Mouse (Mus musculus) liver, embryonic 14.5 days (tissue): ENCODE data around the gene Ipo4. TPM values are rescaled to one million over a fixed set of nuclear protein-coding genes. Genes with fewer than 3 reads are reported as not detected.
A peak's percentile ranks its signal among the peaks of the same experiment; 100 is the strongest.

ENCODE experiments used
- ATAC-seq: fragments of 200-750 bp; cut with Nextera tagmentation; 2 replicates; pipeline ENCODE4 v1.8.0; 2017; ENCODE audit warnings: moderate number of reproducible peaks, mild to moderate bottlenecking, moderate library complexity; ENCODE audit not compliant: insufficient read depth
- DNase-seq, 3 experiments: peaks; one replicate each; pipeline ENCODE4 v3.0.0-alpha.2; 2012 to 2013; ENCODE audit warnings: low read depth in 3 of 3, low spot score in 3 of 3
- H3K27ac ChIP-seq: fragments of 300-500 bp; sonication (generic); 2 replicates; pipeline ENCODE4 v1.5.1; 2014; ENCODE audit warnings: moderate library complexity, mild to moderate bottlenecking, control low read depth, inconsistent platforms
- H3K27me3 ChIP-seq: fragments of 300-500 bp; sonication (generic); 2 replicates; pipeline ENCODE4 v1.6.1; 2014; ENCODE audit warnings: mild to moderate bottlenecking, low read length, moderate library complexity; ENCODE audit not compliant: control insufficient read depth, insufficient read depth
- H3K36me3 ChIP-seq: fragments of 300-500 bp; sonication (generic); replicated peaks from 2 replicates; pipeline ENCODE4 v1.6.1; 2014; ENCODE audit warnings: low read depth; ENCODE audit not compliant: control insufficient read depth, insufficient read depth
- H3K4me1 ChIP-seq, 2 experiments: fragments of 200-500 bp in 1 of 2; fragments of 300-500 bp in 1 of 2; sonication (generic) in 1 of 2; replicated peaks; 2 replicates each; pipeline ENCODE4 v1.6.1; 2012 to 2014; ENCODE audit warnings: antibody characterized with exemption in 1 of 2, inconsistent platforms in 1 of 2, low read length in 1 of 2; ENCODE audit not compliant: control insufficient read depth in 2 of 2, insufficient read depth in 2 of 2
- H3K4me2 ChIP-seq: fragments of 300-500 bp; sonication (generic); 2 replicates; pipeline ENCODE4 v1.6.1; 2014; ENCODE audit warnings: low read depth, mild to moderate bottlenecking, control low read depth, moderate library complexity
- H3K4me3 ChIP-seq, 2 experiments: fragments of 200-500 bp in 1 of 2; fragments of 300-500 bp in 1 of 2; sonication (generic) in 1 of 2; 2 replicates each; pipeline ENCODE4 v1.5.1; 2012 to 2014; ENCODE audit warnings: low read depth in 2 of 2, low read length in 2 of 2, mild to moderate bottlenecking in 2 of 2, control low read depth in 1 of 2, inconsistent platforms in 1 of 2, moderate library complexity in 1 of 2; ENCODE audit not compliant: insufficient read depth in 1 of 2
- H3K9ac ChIP-seq: fragments of 300-500 bp; sonication (generic); replicated peaks from 2 replicates; pipeline ENCODE4 v1.6.1; 2014; ENCODE audit warnings: mild to moderate bottlenecking, control low read depth, moderate library complexity
- H3K9me3 ChIP-seq: fragments of 300-500 bp; sonication (generic); 2 replicates; pipeline ENCODE4 v1.6.1; 2016; ENCODE audit warnings: low read length, mixed read lengths; ENCODE audit not compliant: control insufficient read depth
- CTCF ChIP-seq: IDR thresholded peaks from 2 replicates; pipeline ENCODE4 v1.5.1; 2016; ENCODE audit warnings: antibody characterized with exemption, low read depth, control low read depth
- EP300 ChIP-seq: IDR thresholded peaks from 2 replicates; pipeline ENCODE4 v1.6.1; 2016; ENCODE audit warnings: antibody characterized with exemption, low read depth
- WGBS: fragments of 180-500 bp; shearing (Covaris S2); extraction: QIAGEN DNeasy Blood & Tissue Kit; methylation state at CpG from one replicate; pipeline ENCODE4 v1.1.7; 2014; ENCODE audit not compliant: insufficient replicate concordance; 5-methylcytosine and 5-hydroxymethylcytosine counted together
- polyA plus RNA-seq, 2 experiments: library from polyadenylated mRNA; depleted of rRNA in 1 of 2; stranded (reverse) in 1 of 2; unstranded in 1 of 2; fragments of >200 nt; fragmentation: Nextera tagmentation in 1 of 2; extraction: Ambion mirVana in 1 of 2; gene quantifications; 2 replicates each; pipeline versions ENCODE4 v1.2.1 to v1.2.3; 2012 to 2014

Gene Ipo4
- polyA plus RNA-seq, 2 experiments: 22.6 to 27.6 TPM

GRCm38 (mm10) chr14:55579511-55580496 lies 56.0 kb downstream of the Ipo4 start:
- Histone ChIP-seq H3K4me2 (peak overlapping the region; percentile 70; the same call in 1 of the 2 replicates), H3K36me3 (peaks cover 3% of the 10 kb centered on the region), H3K9me3 (no peaks in the 10 kb centered on the region), H3K4me3 (no peak overlapping the region), H3K9ac (no peak overlapping the region), H3K27me3 (no peaks in the 10 kb centered on the region), H3K4me1 (peaks cover 14 to 23% of the 10 kb centered on the region in 2 experiments), H3K27ac (no peak overlapping the region)
- no peak for ATAC-seq
- TF ChIP-seq CTCF: peak; percentile 28; the same call in 1 of the 2 replicates
- TF ChIP-seq EP300: no peak
- 83% methylated on average over 23 of the region's 23 CpGs for WGBS
- no peak for DNase-seq

- H3K27ac ChIP-seq: peak overlapping the region; percentile 1
- DNase-seq: no peak
- WGBS: 12% methylated on average over 6 of the region's 6 CpGs
These were observed 57.0 kb downstream of the Ipo4 start for GRCm38 (mm10) chr14:55578668-55579269.

GRCm38 (mm10) chr14:55577871-55578667 lies 57.7 kb downstream of the Ipo4 start, which contains the start of gene Psme1:
Psme1 (plus strand) TSS chr14:55578123.
- peak; percentile 77 for ATAC-seq
- H3K9me3 ChIP-seq: no peaks in the 10 kb centered on the region
- DNase-seq: no peak
- peaks cover 3% of the 10 kb centered on the region for H3K36me3 ChIP-seq
- peak within 1 kb of the TSS; percentile 70 for H3K4me2 ChIP-seq
- H3K4me3 ChIP-seq: peak within 1 kb of the TSS; percentile 78 to 80
- TF ChIP-seq EP300: no peak
- TF ChIP-seq CTCF: no peak
- H3K4me1 ChIP-seq: peaks cover 3 to 13% of the 10 kb centered on the region in 2 experiments; a peak in 3 of 4 replicates
- H3K9ac ChIP-seq: peak within 1 kb of the TSS; percentile 92
- peak within 1 kb of the TSS; percentile 1 for H3K27ac ChIP-seq
- H3K27me3 ChIP-seq: no peaks in the 10 kb centered on the region
- WGBS: 2% methylated on average over 31 of the region's 32 CpGs

More at GRCm38 (mm10) chr14:55578668-55579269, 57.0 kb downstream of the Ipo4 start:
- Histone ChIP-seq H3K9me3 (no peaks in the 10 kb centered on the region), H3K36me3 (peaks cover 3% of the 10 kb centered on the region), H3K4me2 (peak overlapping the region; percentile 70), H3K27me3 (no peaks in the 10 kb centered on the region), H3K9ac (peak overlapping the region; percentile 92), H3K4me3 (peak overlapping the region; percentile 78 to 80), H3K4me1 (peaks cover 8 to 17% of the 10 kb centered on the region in 2 experiments)
- peak; percentile 47 for ATAC-seq
- no peak for TF ChIP-seq EP300

GRCm38 (mm10) chr14:55576376-55576775 lies 59.4 kb downstream of the Ipo4 start:
- no peak overlapping the region for H3K9ac ChIP-seq

More at GRCm38 (mm10) chr14:55576376-55576775, 59.4 kb downstream of the Ipo4 start:
- no peak overlapping the region for H3K4me2 ChIP-seq
- no peaks in the 10 kb centered on the region for H3K9me3 ChIP-seq
- TF ChIP-seq EP300 (no peak), CTCF (no peak)
- peaks cover 3 to 11% of the 10 kb centered on the region in 2 experiments; a peak in 3 of 4 replicates for H3K4me1 ChIP-seq
- no peak overlapping the region for H3K27ac ChIP-seq
- H3K4me3 ChIP-seq: no peak overlapping the region
- no peak for DNase-seq
- no peaks in the 10 kb centered on the region for H3K27me3 ChIP-seq
- H3K36me3 ChIP-seq: no peaks in the 10 kb centered on the region; the same call in none of the 2 replicates
- no peak for ATAC-seq
- WGBS: 69% methylated on average over 16 of the region's 16 CpGs
